Mouse (Mus musculus) heart, postnatal 14 days (tissue): ENCODE data around the gene Senp3. TPM values are rescaled to one million over a fixed set of nuclear protein-coding genes. Genes with fewer than 3 reads are reported as not detected.
A peak's percentile ranks its signal among the peaks of the same experiment; 100 is the strongest.

Experiments used
- DNase-seq, 2 experiments: peaks; one replicate each; pipeline ENCODE4 v3.0.0; 2021 to 2022
- intact Hi-C: fragments of 180-260 bp; cut with DNase I; formaldehyde crosslinking; loops from one replicate; pipeline ENCODE4 v1.15.1; 2025
- total RNA-seq, 2 experiments: library from RNA; stranded (reverse); gene quantifications; 2 replicates each; pipeline ENCODE4 v1.2.3; 2021

The Senp3 gene
- total RNA-seq, 2 experiments from 2014 or later: 39.7 to 42.1 TPM

GRCm38 (mm10) chr11:69684128-69684745 is 2.4 kb upstream of the Senp3 start:
- DNase-seq: no peak
- intact Hi-C loops: loop anchor here (5.0 kb wide), 1 partner anchor 193 kb away; the partner anchor contains the start of gene Tmem95

- DNase-seq: no peak
- intact Hi-C loops: loop anchor here (1.0 to 5.0 kb wide), 3 partner anchors 32 to 194 kb away; partner anchors contain the start of gene Tmem95
These were observed 1.7 kb upstream of the Senp3 start for GRCm38 (mm10) chr11:69683576-69683975.

- intact Hi-C loops: loop anchor here (1.0 to 5.0 kb wide), 3 partner anchors 32 to 194 kb away; partner anchors contain the start of gene Tmem95
- peak; percentile 91 to 95 for DNase-seq
These were observed 1.1 kb upstream of the Senp3 start for GRCm38 (mm10) chr11:69682840-69683533.

DNA sequence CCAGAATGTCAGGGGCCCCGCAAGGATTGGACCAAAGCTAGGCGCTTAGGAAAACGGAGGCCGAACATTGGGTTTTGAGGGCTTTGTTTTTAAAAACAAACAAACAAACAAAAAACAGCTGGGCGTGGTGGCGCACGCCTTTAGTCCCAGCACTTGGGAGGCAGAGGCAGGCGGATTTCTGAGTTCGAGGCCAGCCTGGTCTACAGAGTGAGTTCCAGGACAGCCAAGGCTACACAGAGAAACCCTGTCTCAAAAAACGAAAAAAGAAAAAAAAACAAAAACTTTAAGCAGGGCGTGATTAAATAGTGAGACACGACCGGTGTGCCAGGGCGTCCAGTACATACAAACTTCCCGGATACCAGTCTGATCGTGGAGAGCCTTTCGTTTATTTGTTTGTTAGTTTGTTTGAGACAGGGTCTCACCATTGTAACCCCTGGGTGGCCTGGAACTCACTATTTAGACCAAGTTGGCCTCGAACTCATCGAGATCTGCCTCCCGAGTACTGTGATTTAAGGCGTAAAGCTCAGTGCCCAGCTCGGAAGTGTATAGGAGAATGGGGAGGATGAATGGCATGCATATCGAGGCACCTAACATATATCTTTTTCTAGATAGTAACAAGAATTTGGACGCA is 440 bp upstream of the Senp3 start:
- no peak for DNase-seq
- intact Hi-C loops: loop anchor here (2.0 to 5.0 kb wide), 2 partner anchors 72 to 195 kb away; partner anchors contain the start of gene Tmem95

DNA sequence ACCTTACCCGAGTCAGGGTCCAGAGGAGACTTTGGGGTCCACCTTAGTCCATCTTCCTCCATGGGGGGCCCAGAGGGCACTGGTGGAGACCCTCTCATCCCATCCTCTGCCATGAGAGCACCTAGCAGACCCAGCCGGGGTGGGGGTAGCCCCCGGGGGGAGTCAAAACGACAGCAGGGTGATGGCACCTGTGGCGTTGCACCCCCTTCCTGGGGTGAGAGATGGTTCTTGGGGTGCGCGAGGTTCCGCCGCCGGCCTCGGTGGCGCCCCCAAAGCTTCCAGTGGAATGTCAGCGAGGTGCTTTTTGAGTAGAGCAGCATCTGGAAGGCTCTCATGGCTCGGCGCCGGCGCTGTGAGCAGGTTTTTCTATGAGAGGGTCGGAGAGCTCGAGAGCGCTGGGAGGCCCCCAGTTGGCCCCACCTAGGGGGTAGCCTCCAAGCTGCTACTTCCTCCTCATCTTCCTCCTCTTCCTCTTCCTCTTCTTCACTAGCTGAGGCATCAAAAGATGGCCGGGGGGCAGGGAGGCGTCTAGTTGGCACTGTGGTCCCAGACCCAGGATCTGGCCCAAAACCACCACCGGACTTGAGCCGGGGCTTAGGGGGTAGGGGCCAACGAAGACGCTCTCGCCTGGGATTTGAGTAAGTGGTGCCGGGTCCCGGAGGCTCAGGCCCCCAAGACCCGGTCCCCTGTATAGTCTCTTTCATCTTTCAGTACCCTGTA is 1.6 kb downstream of the Senp3 start:
- intact Hi-C loops: loop anchor here (5.0 kb wide), 1 partner anchor 197 kb away; the partner anchor contains the start of gene Tmem95
- DNase-seq: no peak

DNA sequence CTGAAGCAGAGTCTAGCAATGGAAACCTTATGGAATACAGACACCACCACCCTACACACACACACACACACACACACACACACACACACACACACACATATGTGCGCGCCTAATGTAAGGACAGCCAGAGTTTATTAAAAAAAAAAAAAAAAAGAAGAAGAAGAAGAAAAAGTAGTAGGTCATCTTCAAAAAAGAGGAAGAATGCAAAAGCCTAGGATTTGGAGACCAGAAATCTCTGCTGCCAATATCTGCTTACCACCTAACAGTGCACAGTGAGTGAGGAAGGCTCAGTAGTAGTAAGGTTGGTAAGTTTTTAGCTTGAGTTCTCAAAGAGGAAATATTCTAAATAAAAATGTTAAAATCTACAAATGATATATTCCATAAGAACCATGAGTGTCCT is 2.7 kb downstream of the Senp3 start:
- DNase-seq: no peak
- intact Hi-C loops: no loop called here

- intact Hi-C loops: loop anchor here (5.0 kb wide), 1 partner anchor 310 kb away; the partner anchor contains the start of genes Ctdnep1 and Elp5
- DNase-seq: peak; percentile 99 to 100
These were observed 9.6 kb downstream of the Senp3 start, which contains the start of gene Eif4a1 for GRCm38 (mm10) chr11:69672211-69672706. Gene Eif4a1 (minus strand): TSS chr11:69672423.

DNA sequence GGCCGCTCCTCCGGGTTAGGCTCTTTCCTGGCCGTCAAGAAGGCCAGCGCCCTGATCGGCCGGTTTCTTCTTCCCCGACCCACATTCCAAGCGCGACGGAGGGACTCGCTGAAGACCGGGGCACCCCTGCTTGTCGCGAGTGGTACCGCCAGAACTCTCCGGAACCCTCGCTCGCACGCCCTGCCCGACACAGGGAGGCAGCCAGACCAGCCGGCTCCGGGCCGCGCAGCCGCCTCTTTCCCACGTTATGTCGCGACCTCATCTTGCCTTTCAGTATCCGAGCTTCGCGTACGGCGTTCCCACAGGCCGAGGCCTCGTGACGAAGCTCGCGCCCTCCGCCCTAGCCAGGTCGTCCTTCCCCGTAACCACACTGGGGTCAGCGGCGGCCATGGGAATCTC is 10.2 kb downstream of the Senp3 start:
- intact Hi-C loops: loop anchor here (5.0 kb wide), 1 partner anchor 311 kb away; the partner anchor contains the start of genes Ctdnep1 and Elp5

GRCm38 (mm10) chr11:69670786-69671725 is 10.8 kb downstream of the Senp3 start:
- peak; percentile 96 to 97 for DNase-seq
- intact Hi-C loops: loop anchor here (5.0 kb wide), 1 partner anchor 311 kb away; the partner anchor contains the start of genes Ctdnep1 and Elp5

More for the DNA sequence above, 10.2 kb downstream of the Senp3 start:
- no peak for DNase-seq

GRCm38 (mm10) chr11:69666665-69667005 is 15.2 kb downstream of the Senp3 start:
- intact Hi-C loops: no loop called here

DNA sequence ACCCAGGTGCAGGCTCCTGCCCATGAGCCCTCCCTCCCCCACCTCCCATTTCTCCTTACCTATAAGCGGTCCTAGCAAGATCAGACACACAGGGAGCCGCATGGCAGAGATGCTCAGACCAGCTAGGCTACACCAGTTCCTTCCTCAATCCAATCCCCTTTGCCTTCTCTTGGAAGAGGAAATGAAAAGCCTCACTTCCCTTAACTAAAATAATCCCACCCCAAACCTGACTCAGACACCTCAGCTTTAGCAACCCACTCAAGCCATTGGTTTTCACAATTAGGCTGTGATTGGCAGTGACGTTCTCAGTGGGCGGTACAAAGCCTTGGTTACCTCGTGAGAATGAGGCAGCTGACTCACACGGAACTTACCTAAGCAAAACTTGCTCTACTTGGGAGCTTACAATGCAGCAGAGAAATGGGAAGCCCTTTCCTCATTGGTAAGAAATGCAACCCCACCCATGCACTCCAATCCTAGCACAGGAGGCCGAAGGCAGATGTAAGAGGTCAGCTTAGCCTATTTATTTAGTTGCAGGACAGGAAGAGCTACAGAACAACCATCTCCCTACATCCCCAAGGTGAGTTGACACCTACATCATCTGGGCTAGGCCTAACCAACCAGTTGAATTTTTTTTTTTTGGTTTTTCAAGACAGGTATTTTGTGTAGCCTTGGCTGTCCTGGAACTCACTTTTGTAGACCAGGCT is 15.8 kb downstream of the Senp3 start, which contains the start of gene Cd68:
TSS of gene Cd68 (minus strand) at position 193 of the 704 bp plus-strand sequence.
- DNase-seq: no peak
- intact Hi-C loops: no loop called here

More at GRCm38 (mm10) chr11:69666665-69667005, 15.2 kb downstream of the Senp3 start:
- no peak for DNase-seq

DNA sequence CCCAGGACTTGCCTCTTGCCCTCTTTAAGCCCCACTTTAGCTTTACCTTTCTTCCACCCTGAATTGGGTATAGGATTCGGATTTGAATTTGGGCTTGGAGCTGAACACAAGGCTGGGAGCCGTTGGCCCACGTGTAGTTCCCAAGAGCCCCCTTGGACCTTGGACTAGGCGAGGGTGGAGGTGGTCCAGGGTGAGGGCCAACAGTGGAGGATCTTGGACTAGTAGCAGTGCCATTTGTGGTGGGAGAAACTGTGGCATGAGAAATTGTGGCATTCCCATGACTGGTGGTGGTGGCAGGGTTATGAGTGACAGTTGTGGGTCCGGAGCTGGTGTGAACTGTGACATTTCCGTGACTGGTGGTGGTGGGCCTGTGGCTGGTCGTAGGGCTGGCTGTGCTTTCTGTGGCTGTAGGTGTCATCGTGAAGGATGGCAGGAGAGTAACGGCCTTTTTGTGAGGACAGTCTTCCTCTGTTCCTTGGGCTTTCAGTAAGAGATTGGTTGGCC is 16.4 kb downstream of the Senp3 start:
- intact Hi-C loops: no loop called here
- DNase-seq: no peak

DNA sequence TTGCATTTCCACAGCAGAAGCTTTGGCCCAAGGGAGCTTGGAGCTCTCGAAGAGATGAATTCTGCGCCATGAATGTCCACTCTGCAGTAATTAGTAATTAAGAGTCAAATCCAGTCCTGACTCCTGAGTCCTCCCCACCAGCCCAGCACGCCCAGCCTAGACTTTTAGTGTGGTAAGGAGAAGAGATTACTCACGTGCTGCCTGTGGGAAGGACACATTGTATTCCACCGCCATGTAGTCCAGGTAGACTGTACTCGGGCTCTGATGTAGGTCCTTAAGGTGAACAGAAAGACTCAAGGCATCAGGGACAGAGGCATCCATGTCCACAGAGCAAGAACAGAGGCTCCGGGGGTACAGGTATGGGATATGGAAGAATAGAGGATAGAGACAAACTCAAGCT is 17.0 kb downstream of the Senp3 start:
- intact Hi-C loops: no loop called here
- DNase-seq: no peak

DNA sequence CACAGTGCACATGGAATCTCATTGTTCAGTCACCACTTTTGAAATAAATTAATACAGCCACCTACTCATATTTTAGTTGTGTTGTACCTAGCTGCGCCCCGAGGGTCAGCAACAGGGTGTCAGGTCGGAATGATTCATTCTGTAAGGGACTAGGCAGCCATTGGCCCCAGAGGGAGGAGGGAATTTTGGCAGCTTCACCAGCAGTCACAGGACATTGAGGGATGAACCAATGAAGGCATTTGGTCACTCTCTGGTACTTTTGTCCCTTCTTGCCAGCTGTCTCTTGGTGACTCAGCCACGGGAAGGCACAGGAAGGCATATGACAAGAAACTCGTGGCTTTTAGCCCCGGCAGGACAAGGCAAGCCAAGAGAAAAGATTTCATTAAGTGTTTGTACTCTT is 18.1 kb downstream of the Senp3 start:
- DNase-seq: no peak
- intact Hi-C loops: no loop called here

DNA sequence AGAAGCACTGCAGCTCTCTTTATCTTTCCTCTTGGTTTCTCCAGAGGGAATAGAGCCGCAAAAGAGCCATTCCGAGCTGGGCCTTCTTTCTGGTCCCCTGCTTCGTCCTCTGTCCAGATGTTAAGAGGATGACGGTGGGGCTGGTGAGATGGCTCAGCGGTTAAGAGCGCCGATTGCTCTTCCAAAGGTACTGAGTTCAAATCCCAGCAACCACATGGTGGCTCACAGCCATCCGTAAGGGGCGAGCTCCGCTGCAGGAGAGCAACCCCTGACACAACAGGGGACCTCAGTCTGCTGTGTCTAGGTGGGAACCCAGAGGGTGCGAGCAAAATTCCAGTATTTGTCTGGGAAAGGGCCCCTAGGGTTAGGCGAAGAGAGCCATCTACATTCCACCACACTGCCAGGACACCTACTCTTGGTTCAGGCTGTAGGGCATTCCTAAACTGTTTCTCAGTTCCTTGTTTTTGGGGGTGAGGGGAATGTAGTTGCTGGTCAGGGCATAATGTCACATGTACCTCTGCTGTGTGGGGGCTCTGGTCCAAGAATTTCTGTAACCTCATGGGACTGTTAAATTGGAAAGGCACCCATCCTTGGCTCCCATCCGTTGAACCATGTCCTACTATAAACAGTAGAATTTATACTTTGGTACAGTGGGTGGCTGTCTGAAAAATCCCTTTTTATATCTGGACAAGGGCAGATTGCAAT is 18.8 kb downstream of the Senp3 start:
- no peak for DNase-seq
- intact Hi-C loops: no loop called here

GRCm38 (mm10) chr11:69662213-69662966 is 19.5 kb downstream of the Senp3 start, which contains the start of gene Mpdu1:
Gene Mpdu1 (minus strand): TSS chr11:69662642.
- intact Hi-C loops: no loop called here
- peak; percentile 93 to 95 for DNase-seq
